Mouse (Mus musculus): ENCODE measurements around the gene Gm20388.
A peak's percentile ranks its signal among the peaks of the same experiment; 100 is the strongest.

Gene Gm20388

GRCm38 (mm10) chr8:120492881-120493220 lies 582.2 kb downstream of the Gm20388 start:
- no peak for DNase-seq (ENCODE audit: low spot score)

- DNase-seq (ENCODE audit: low spot score): no peak
Measured at GRCm38 (mm10) chr8:120493508-120494464, 583.1 kb downstream of the Gm20388 start.

GRCm38 (mm10) chr8:120494903-120495302 lies 584.3 kb downstream of the Gm20388 start:
- DNase-seq (ENCODE audit: low spot score): peak; percentile 72

GRCm38 (mm10) chr8:120495461-120495860 lies 584.8 kb downstream of the Gm20388 start:
- no peak for DNase-seq (ENCODE audit: low spot score)

- DNase-seq (ENCODE audit: low spot score): no peak
Measured at GRCm38 (mm10) chr8:120496478-120496877, 585.8 kb downstream of the Gm20388 start.

- no peak for DNase-seq (ENCODE audit: low spot score)
Measured at GRCm38 (mm10) chr8:120497503-120497946, 586.9 kb downstream of the Gm20388 start.

GRCm38 (mm10) chr8:120498349-120498831 lies 587.7 kb downstream of the Gm20388 start:
- no peak for DNase-seq (ENCODE audit: low spot score)

- DNase-seq (ENCODE audit: low spot score): peak; percentile 47
Measured at GRCm38 (mm10) chr8:120498926-120499605, 588.4 kb downstream of the Gm20388 start.

GRCm38 (mm10) chr8:120500701-120501261 lies 590.1 kb downstream of the Gm20388 start:
- DNase-seq (ENCODE audit: low spot score): no peak

GRCm38 (mm10) chr8:120501426-120501825 lies 590.8 kb downstream of the Gm20388 start:
- DNase-seq (ENCODE audit: low spot score): no peak

GRCm38 (mm10) chr8:120502428-120502827 lies 591.8 kb downstream of the Gm20388 start:
- DNase-seq (ENCODE audit: low spot score): no peak

GRCm38 (mm10) chr8:120504251-120505081 lies 593.8 kb downstream of the Gm20388 start:
- peak; percentile 45 for DNase-seq (ENCODE audit: low spot score)

- no peak for DNase-seq (ENCODE audit: low spot score)
Measured at GRCm38 (mm10) chr8:120505082-120505511, 594.5 kb downstream of the Gm20388 start.

GRCm38 (mm10) chr8:120505619-120506310 lies 595.1 kb downstream of the Gm20388 start:
- DNase-seq (ENCODE audit: low spot score): no peak

GRCm38 (mm10) chr8:120506562-120506961 lies 595.9 kb downstream of the Gm20388 start:
- DNase-seq (ENCODE audit: low spot score): no peak

GRCm38 (mm10) chr8:120507290-120507689 lies 596.6 kb downstream of the Gm20388 start:
- no peak for DNase-seq (ENCODE audit: low spot score)

- no peak for DNase-seq (ENCODE audit: low spot score)
Measured at GRCm38 (mm10) chr8:120509136-120510034, 598.7 kb downstream of the Gm20388 start.

GRCm38 (mm10) chr8:120510035-120510416 lies 599.4 kb downstream of the Gm20388 start:
- DNase-seq (ENCODE audit: low spot score): no peak

GRCm38 (mm10) chr8:120510863-120511457 lies 600.3 kb downstream of the Gm20388 start:
- no peak for DNase-seq (ENCODE audit: low spot score)
